14 mouse cellular contexts compared by ENCODE assay signal in the genomic region with DNA sequence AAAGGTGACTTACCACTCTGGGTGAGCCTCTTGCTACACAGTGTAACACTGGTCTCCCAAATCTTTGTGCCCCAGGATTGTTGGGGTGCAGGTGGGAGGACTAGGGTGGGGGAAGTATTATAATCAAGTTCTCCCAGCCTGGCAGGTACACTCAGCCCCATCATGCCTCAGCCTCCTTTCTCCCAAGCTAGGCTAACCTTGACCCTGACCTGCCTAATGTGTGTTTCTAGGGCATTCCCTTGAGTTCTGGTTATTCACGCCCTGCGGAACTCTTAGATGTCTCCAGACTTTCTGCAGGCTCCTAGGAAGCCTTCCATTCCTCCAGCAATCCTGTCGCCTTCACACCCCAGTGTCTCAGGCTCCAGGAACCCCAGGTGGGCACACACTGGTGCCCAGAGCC.
DNase-seq lines count a peak whose midpoint lies in the region; ATAC-seq and TF ChIP-seq lines count a peak whose summit lies in the region.
"Had no signal": no experiment of that assay in that cellular context is flagged by ENCODE, and none has a peak within 500 bp of the region (broad histone marks: within the 10 kb centered on the region; RNA-seq: fewer than 3 reads in every experiment).

No protein-coding gene starts in this region.

- H3K9me3 ChIP-seq in hindbrain, embryonic 10.5 days, result no peaks in the 10 kb centered on the region
- H3K9me3 ChIP-seq in hindbrain, postnatal 0 days (ENCODE audit: low read length), result no peaks in the 10 kb centered on the region
- H3K9me3 ChIP-seq in ES-E14 (ENCODE audit: control insufficient read depth, insufficient read depth, low read depth, low read length), result no peaks in the 10 kb centered on the region
- H3K9me3 ChIP-seq in forebrain, embryonic 14.5 days (replicated peaks; ENCODE audit: control insufficient read depth, low read length), result no peaks in the 10 kb centered on the region
- H3K9me3 ChIP-seq in limb, embryonic 14.5 days (ENCODE audit: control insufficient read depth, low read length), result no peaks in the 10 kb centered on the region

- H3K27me3 ChIP-seq in hindbrain, embryonic 10.5 days (ENCODE audit: insufficient read depth, poor library complexity, severe bottlenecking), result peaks cover 93% of the 10 kb centered on the region
- H3K27me3 ChIP-seq in hindbrain, postnatal 0 days (ENCODE audit: insufficient read depth, low read length), result no peaks in the 10 kb centered on the region
- 0 out of 2 replicates have a peak, but pooled peaks cover 5% of the 10 kb centered on the region for H3K27me3 ChIP-seq in forebrain, embryonic 14.5 days (replicated peaks; ENCODE audit: control insufficient read depth, insufficient read depth, low read length)
- no peaks in the 10 kb centered on the region for H3K27me3 ChIP-seq in limb, embryonic 14.5 days (ENCODE audit: control insufficient read depth, insufficient read depth, low read length)

- H3K4me2 ChIP-seq in hindbrain, postnatal 0 days (ENCODE audit: low read depth, low read length), result no peak overlapping the region
- H3K4me2 ChIP-seq in forebrain, embryonic 14.5 days (ENCODE audit: low read length), result no peak overlapping the region
- no peak overlapping the region for H3K4me2 ChIP-seq in limb, embryonic 14.5 days (replicated peaks; ENCODE audit: low read depth, low read length, severe bottlenecking)

- H3K4me3 ChIP-seq in hindbrain, embryonic 10.5 days, result peak overlapping the region; percentile 29
- H3K4me3 ChIP-seq in hindbrain, postnatal 0 days (ENCODE audit: low read length), result no peak overlapping the region
- H3K4me3 ChIP-seq in ES-E14 (ENCODE audit: insufficient read depth in 1 of 2, low read depth in 1 of 2, low read length in 2 of 2, poor library complexity in 1 of 2, severe bottlenecking in 1 of 2), result no peak overlapping the region
- no peak overlapping the region for H3K4me3 ChIP-seq in forebrain, embryonic 14.5 days (ENCODE audit: low read depth, low read length)
- no peak overlapping the region for H3K4me3 ChIP-seq in limb, embryonic 14.5 days (replicated peaks; ENCODE audit: low read length)
- H3K4me3 ChIP-seq: erythroblast, embryonic 14.5 days; megakaryocyte, embryonic 14.5 days had no signal

- 17% methylated on average over 3 of the region's 3 CpGs for WGBS in hindbrain, embryonic 10.5 days
- 31% methylated on average over 3 of the region's 3 CpGs for WGBS in hindbrain, postnatal 0 days
- WGBS in forebrain, embryonic 14.5 days, result 18% methylated on average over 3 of the region's 3 CpGs
- WGBS in limb, embryonic 14.5 days, result 38% methylated on average over 3 of the region's 3 CpGs

- no peak for TF ChIP-seq POLR2A in limb, embryonic 14.5 days (IDR thresholded peaks at IDR 0.05; ENCODE audit: borderline replicate concordance, extremely low read depth, insufficient read depth, insufficient read length)

- no peak for ATAC-seq in hindbrain, postnatal 0 days
- ATAC-seq in forebrain, embryonic 14.5 days, result no peak
- ATAC-seq in limb, embryonic 14.5 days (ENCODE audit: low FRiP score, low read depth), result no peak

- in situ Hi-C loops in ES-E14 (cut with MboI; ENCODE audit: low sequenced_read_pairs in 2 of 2, unreplicated experiment in 2 of 2), result no loop called here

- no peak for TF ChIP-seq CTCF in hindbrain, postnatal 0 days (IDR thresholded peaks at IDR 0.05; ENCODE audit: low read depth)

- peaks cover 74% of the 10 kb centered on the region for H3K4me1 ChIP-seq in hindbrain, embryonic 10.5 days (replicated peaks)
- H3K4me1 ChIP-seq in hindbrain, postnatal 0 days (ENCODE audit: insufficient read depth, low read length), result peaks cover 41% of the 10 kb centered on the region
- peaks cover 25 to 49% of the 10 kb centered on the region in 2 experiments for H3K4me1 ChIP-seq in ES-E14 (ENCODE audit: control insufficient read depth in 2 of 2, insufficient read depth in 2 of 2, low read length in 2 of 2, poor library complexity in 1 of 2)
- H3K4me1 ChIP-seq in forebrain, embryonic 14.5 days (ENCODE audit: control insufficient read depth, insufficient read depth, low read length), result peaks cover 54% of the 10 kb centered on the region
- peaks cover 38% of the 10 kb centered on the region for H3K4me1 ChIP-seq in limb, embryonic 14.5 days (ENCODE audit: control insufficient read depth, insufficient read depth, low read length)

- H3K9ac ChIP-seq in hindbrain, postnatal 0 days (replicated peaks; ENCODE audit: low read length), result no peak overlapping the region
- H3K9ac ChIP-seq in ES-E14 (ENCODE audit: insufficient read depth, low read depth, low read length, poor library complexity, severe bottlenecking), result no peak overlapping the region
- H3K9ac ChIP-seq in forebrain, embryonic 14.5 days (ENCODE audit: low read length), result no peak overlapping the region
- H3K9ac ChIP-seq in limb, embryonic 14.5 days (ENCODE audit: low read depth, low read length, severe bottlenecking), result no peak overlapping the region

- peak overlapping the region; percentile 88 for H3K27ac ChIP-seq in hindbrain, embryonic 10.5 days
- H3K27ac ChIP-seq in hindbrain, postnatal 0 days, result no peak overlapping the region
- H3K27ac ChIP-seq in ES-E14 (ENCODE audit: insufficient read depth, low read depth, low read length, poor library complexity, severe bottlenecking), result peak overlapping the region; percentile 78
- H3K27ac ChIP-seq in forebrain, embryonic 14.5 days (ENCODE audit: low read depth, low read length), result peak overlapping the region; percentile 85
- peak overlapping the region; percentile 71; the same call in 1 of the 2 replicates for H3K27ac ChIP-seq in limb, embryonic 14.5 days (replicated peaks; ENCODE audit: low read depth, low read length)

- no peaks in the 10 kb centered on the region for H3K36me3 ChIP-seq in hindbrain, embryonic 10.5 days
- no peaks in the 10 kb centered on the region for H3K36me3 ChIP-seq in hindbrain, postnatal 0 days (ENCODE audit: insufficient read depth, low read length)
- H3K36me3 ChIP-seq in ES-E14 (ENCODE audit: control insufficient read depth, insufficient read depth, low read length, poor library complexity, severe bottlenecking), result no peaks in the 10 kb centered on the region
- no peaks in the 10 kb centered on the region for H3K36me3 ChIP-seq in forebrain, embryonic 14.5 days (ENCODE audit: control insufficient read depth, insufficient read depth, low read length)
- H3K36me3 ChIP-seq in limb, embryonic 14.5 days (ENCODE audit: control insufficient read depth, insufficient read depth, low read length), result no peaks in the 10 kb centered on the region

- DNase-seq in hindbrain, embryonic 10.5 days (ENCODE audit: low spot score), result no peak
- DNase-seq in hindbrain, postnatal 0 days (ENCODE audit: low spot score), result no peak
- no peak for DNase-seq in ES-E14 (ENCODE audit: low read depth, low spot score)
- DNase-seq in forebrain, embryonic 14.5 days (ENCODE audit: low spot score), result no peak
- no peak for DNase-seq in limb, embryonic 14.5 days (ENCODE audit: low spot score)
- no peak for DNase-seq in frontal cortex, postnatal 10 days (ENCODE audit: low spot score in 2 of 2)
- DNase-seq in urinary bladder, postnatal 4 days (ENCODE audit: low spot score in 2 of 2), result no peak
- DNase-seq in lung, postnatal 36 days, result no peak
- DNase-seq: adrenal gland, postnatal 36 days; cerebellum, adult 2 months; heart, adult 11 months; thymus, postnatal 14 days had no signal

TF ChIP-seq in ES-E14, 5 proteins besides CTCF, POLR2A, EP300 and RAD21:
- TF ChIP-seq ZC3H11A (IDR thresholded peaks at IDR 0.05; ENCODE audit: borderline replicate concordance, low read depth, low read length), result no peak
- TF ChIP-seq MAFK (IDR thresholded peaks at IDR 0.05; ENCODE audit: insufficient read depth, low read depth, low read length), result no peak
- TF ChIP-seq ZNF384 (IDR thresholded peaks at IDR 0.05; ENCODE audit: low read depth, low read length), result no peak
- no peak for TF ChIP-seq HCFC1 (IDR thresholded peaks at IDR 0.05; ENCODE audit: borderline replicate concordance, insufficient read depth, low read length)
- no peak for TF ChIP-seq CHD2 (IDR thresholded peaks at IDR 0.05; ENCODE audit: low read depth, low read length)
